Mouse (Mus musculus) ES-E14 (cell line): ENCODE data around the gene Rnf166.

ENCODE experiments used
- CHD2 ChIP-seq: IDR thresholded peaks from 2 replicates; pipeline ENCODE4 v1.6.1; 2014; ENCODE audit warnings: mild to moderate bottlenecking, low read depth, low read length, inconsistent platforms
- HCFC1 ChIP-seq: IDR thresholded peaks from 2 replicates; pipeline ENCODE4 v1.6.1; 2012; ENCODE audit warnings: low read length, inconsistent platforms, borderline replicate concordance; ENCODE audit not compliant: insufficient read depth
- ZC3H11A ChIP-seq: IDR thresholded peaks from 2 replicates; pipeline ENCODE4 v1.6.1; 2012; ENCODE audit warnings: low read depth, mild to moderate bottlenecking, inconsistent platforms, low read length, borderline replicate concordance
- ZNF384 ChIP-seq: IDR thresholded peaks from 2 replicates; pipeline ENCODE4 v1.6.1; 2012; ENCODE audit warnings: low read depth, low read length, inconsistent platforms

DNA sequence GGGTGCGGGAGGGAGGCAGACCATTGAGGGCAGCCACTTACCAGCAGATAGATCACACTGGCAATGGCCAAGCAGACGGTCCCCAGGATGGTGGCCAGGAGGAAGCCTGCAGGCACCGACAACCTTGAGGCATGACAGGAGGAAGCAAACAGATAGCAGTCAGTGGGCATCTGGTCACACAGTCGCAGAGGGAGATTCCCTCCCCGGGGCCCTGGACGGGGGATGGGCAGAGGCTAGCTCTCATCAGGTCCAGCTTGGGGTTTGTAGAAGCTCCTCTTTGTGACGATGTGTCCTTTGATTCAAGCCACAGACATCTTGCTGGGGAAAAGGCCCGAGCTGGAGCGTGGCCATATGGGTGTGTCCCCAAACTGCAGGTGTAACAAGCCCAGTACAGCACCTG, 49.7 kb downstream of the Rnf166 start:
- TF ChIP-seq HCFC1: no peak
- TF ChIP-seq ZC3H11A: no peak
- no peak for TF ChIP-seq ZNF384
- no peak for TF ChIP-seq CHD2
